Mouse (Mus musculus) hindbrain, embryonic 13.5 days (tissue): ENCODE data around the gene Armh4. TPM values are rescaled to one million over a fixed set of nuclear protein-coding genes. Genes with fewer than 3 reads are reported as not detected.

Source experiments
- ATAC-seq: fragments of 200-750 bp; cut with Nextera tagmentation; 2 replicates; pipeline ENCODE4 v1.8.0; 2017; ENCODE audit warnings: moderate TSS enrichment; ENCODE audit not compliant: low FRiP score
- H3K27ac ChIP-seq: fragments of 300-500 bp; sonication (generic); 2 replicates; pipeline ENCODE4 v1.5.1; 2015; ENCODE audit warnings: inconsistent platforms, mild to moderate bottlenecking, moderate library complexity
- H3K27me3 ChIP-seq: fragments of 300-500 bp; sonication (generic); 2 replicates; pipeline ENCODE4 v1.6.1; 2015; ENCODE audit warnings: mild to moderate bottlenecking, inconsistent platforms
- H3K36me3 ChIP-seq: fragments of 300-500 bp; sonication (generic); 2 replicates; pipeline ENCODE4 v1.6.1; 2015; ENCODE audit warnings: mild to moderate bottlenecking, inconsistent platforms
- H3K4me1 ChIP-seq: fragments of 300-500 bp; sonication (generic); replicated peaks from 2 replicates; pipeline ENCODE4 v1.6.1; 2015; ENCODE audit warnings: inconsistent platforms
- H3K4me2 ChIP-seq: fragments of 300-500 bp; sonication (generic); 2 replicates; pipeline ENCODE4 v1.6.1; 2015; ENCODE audit warnings: inconsistent platforms, mild to moderate bottlenecking, moderate library complexity
- H3K4me3 ChIP-seq: fragments of 300-500 bp; sonication (generic); 2 replicates; pipeline ENCODE4 v1.5.1; 2015; ENCODE audit warnings: mild to moderate bottlenecking, inconsistent platforms
- H3K9ac ChIP-seq: fragments of 300-500 bp; sonication (generic); 2 replicates; pipeline ENCODE4 v1.6.1; 2015; ENCODE audit warnings: mild to moderate bottlenecking, inconsistent platforms
- H3K9me3 ChIP-seq: fragments of 300-500 bp; sonication (generic); 2 replicates; pipeline ENCODE4 v1.6.1; 2016; ENCODE audit warnings: inconsistent platforms
- WGBS: fragments of 180-500 bp; shearing (Covaris S2); methylation state at CpG from one replicate; pipeline ENCODE4 v1.1.7; 2015; 5-methylcytosine and 5-hydroxymethylcytosine counted together
- polyA plus RNA-seq: library from polyadenylated mRNA; unstranded; fragments of >200 nt; fragmentation: Nextera tagmentation; extraction: Ambion mirVana; gene quantifications from 2 replicates; pipeline ENCODE4 v1.2.1, GENCODE M21; 2015

The Armh4 gene
- polyA plus RNA-seq, 1 experiment from 2014 or later: 38.9 TPM

GRCm38 (mm10) chr14:49722782-49723181 lies 60.4 kb downstream of the Armh4 start:
- Histone ChIP-seq H3K27ac (no peak overlapping the region), H3K27me3 (no peaks in the 10 kb centered on the region), H3K9me3 (no peaks in the 10 kb centered on the region), H3K4me1 (no peaks in the 10 kb centered on the region), H3K4me2 (no peak overlapping the region), H3K36me3 (no peaks in the 10 kb centered on the region), H3K4me3 (no peak overlapping the region), H3K9ac (no peak overlapping the region)
- ATAC-seq: no peak
- 83% methylated on average over 3 of the region's 3 CpGs for WGBS

GRCm38 (mm10) chr14:49721281-49721680 lies 61.9 kb downstream of the Armh4 start:
- Histone ChIP-seq H3K4me1 (no peaks in the 10 kb centered on the region), H3K4me2 (no peak overlapping the region), H3K4me3 (no peak overlapping the region), H3K36me3 (no peaks in the 10 kb centered on the region), H3K27me3 (no peaks in the 10 kb centered on the region), H3K9me3 (no peaks in the 10 kb centered on the region), H3K27ac (no peak overlapping the region), H3K9ac (no peak overlapping the region)
- ATAC-seq: no peak
- WGBS: 74% methylated on average over 1 of the region's 1 CpGs

- Histone ChIP-seq H3K9ac (no peak overlapping the region), H3K36me3 (no peaks in the 10 kb centered on the region), H3K4me2 (no peak overlapping the region), H3K27me3 (no peaks in the 10 kb centered on the region), H3K9me3 (no peaks in the 10 kb centered on the region), H3K4me1 (no peaks in the 10 kb centered on the region), H3K27ac (no peak overlapping the region), H3K4me3 (no peak overlapping the region)
- ATAC-seq: no peak
Observed at GRCm38 (mm10) chr14:49719678-49720077, 63.5 kb downstream of the Armh4 start.

GRCm38 (mm10) chr14:49711016-49711415 lies 72.2 kb downstream of the Armh4 start:
- ATAC-seq: no peak
- no peak overlapping the region for H3K4me3 ChIP-seq
- H3K36me3 ChIP-seq: no peaks in the 10 kb centered on the region
- H3K27ac ChIP-seq: no peak overlapping the region
- 44% methylated on average over 3 of the region's 3 CpGs for WGBS
- H3K4me2 ChIP-seq: no peak overlapping the region
- H3K9me3 ChIP-seq: no peaks in the 10 kb centered on the region
- no peak overlapping the region for H3K9ac ChIP-seq
- H3K27me3 ChIP-seq: no peaks in the 10 kb centered on the region
- H3K4me1 ChIP-seq: no peaks in the 10 kb centered on the region

- Histone ChIP-seq H3K9ac (no peak overlapping the region), H3K4me1 (no peaks in the 10 kb centered on the region), H3K4me2 (no peak overlapping the region), H3K9me3 (no peaks in the 10 kb centered on the region), H3K27me3 (no peaks in the 10 kb centered on the region), H3K4me3 (no peak overlapping the region), H3K27ac (no peak overlapping the region), H3K36me3 (no peaks in the 10 kb centered on the region)
- 83% methylated on average over 3 of the region's 3 CpGs for WGBS
- no peak for ATAC-seq
Observed at GRCm38 (mm10) chr14:49703432-49704200, 79.6 kb downstream of the Armh4 start.

- Histone ChIP-seq H3K9ac (no peak overlapping the region), H3K4me2 (no peak overlapping the region), H3K4me3 (no peak overlapping the region), H3K9me3 (no peaks in the 10 kb centered on the region), H3K36me3 (no peaks in the 10 kb centered on the region), H3K27ac (no peak overlapping the region), H3K27me3 (no peaks in the 10 kb centered on the region), H3K4me1 (0 out of 2 replicates have a peak, but pooled peaks cover 6% of the 10 kb centered on the region)
- ATAC-seq: no peak
- WGBS: 75% methylated on average over 5 of the region's 5 CpGs
Observed at GRCm38 (mm10) chr14:49679511-49680284, 103.5 kb downstream of the Armh4 start.

- Histone ChIP-seq H3K27ac (no peak overlapping the region), H3K9ac (no peak overlapping the region), H3K4me3 (no peak overlapping the region), H3K9me3 (no peaks in the 10 kb centered on the region), H3K36me3 (no peaks in the 10 kb centered on the region), H3K4me2 (no peak overlapping the region), H3K4me1 (no peaks in the 10 kb centered on the region), H3K27me3 (no peaks in the 10 kb centered on the region)
- no peak for ATAC-seq
- WGBS: 47% methylated on average over 2 of the region's 2 CpGs
Observed at GRCm38 (mm10) chr14:49676580-49676979, 106.6 kb downstream of the Armh4 start.

GRCm38 (mm10) chr14:49660444-49660843 lies 122.7 kb downstream of the Armh4 start:
- 51% methylated on average over 4 of the region's 4 CpGs for WGBS
- H3K4me2 ChIP-seq: no peak overlapping the region
- no peak for ATAC-seq
- no peaks in the 10 kb centered on the region for H3K27me3 ChIP-seq
- no peaks in the 10 kb centered on the region for H3K36me3 ChIP-seq
- H3K4me3 ChIP-seq: no peak overlapping the region
- no peak overlapping the region for H3K9ac ChIP-seq
- H3K9me3 ChIP-seq: no peaks in the 10 kb centered on the region
- H3K27ac ChIP-seq: no peak overlapping the region
- H3K4me1 ChIP-seq: no peaks in the 10 kb centered on the region

- H3K9ac ChIP-seq: no peak overlapping the region
- H3K9me3 ChIP-seq: no peaks in the 10 kb centered on the region
- no peak overlapping the region for H3K4me2 ChIP-seq
- ATAC-seq: no peak
- H3K36me3 ChIP-seq: no peaks in the 10 kb centered on the region
- WGBS: 81% methylated on average over 1 of the region's 1 CpGs
- H3K4me3 ChIP-seq: no peak overlapping the region
- H3K27me3 ChIP-seq: no peaks in the 10 kb centered on the region
- H3K27ac ChIP-seq: no peak overlapping the region
- H3K4me1 ChIP-seq: no peaks in the 10 kb centered on the region
Observed at GRCm38 (mm10) chr14:49649191-49649590, 134.0 kb downstream of the Armh4 start.

GRCm38 (mm10) chr14:49637422-49637821 lies 145.8 kb downstream of the Armh4 start:
- Histone ChIP-seq H3K4me3 (no peak overlapping the region), H3K4me2 (no peak overlapping the region), H3K9ac (no peak overlapping the region), H3K4me1 (no peaks in the 10 kb centered on the region), H3K36me3 (no peaks in the 10 kb centered on the region), H3K27me3 (no peaks in the 10 kb centered on the region), H3K27ac (no peak overlapping the region), H3K9me3 (no peaks in the 10 kb centered on the region)
- ATAC-seq: no peak
- 57% methylated on average over 1 of the region's 1 CpGs for WGBS

GRCm38 (mm10) chr14:49626055-49626454 lies 157.1 kb downstream of the Armh4 start:
- H3K27ac ChIP-seq: no peak overlapping the region
- no peak overlapping the region for H3K4me2 ChIP-seq
- no peak overlapping the region for H3K9ac ChIP-seq
- 27% methylated on average over 4 of the region's 4 CpGs for WGBS
- no peaks in the 10 kb centered on the region for H3K36me3 ChIP-seq
- H3K27me3 ChIP-seq: no peaks in the 10 kb centered on the region
- H3K4me3 ChIP-seq: no peak overlapping the region
- 0 out of 2 replicates have a peak, but pooled peaks have one; percentile 24 for ATAC-seq
- no peaks in the 10 kb centered on the region for H3K9me3 ChIP-seq
- peaks cover 7% of the 10 kb centered on the region for H3K4me1 ChIP-seq
